Mouse (Mus musculus) fat pad, adult 2 months (tissue): ENCODE results near the gene Nrxn2.

Experiments
- DNase-seq: peaks from one replicate; pipeline ENCODE4 v3.0.0-alpha.2; 2011; ENCODE audit warnings: low read depth, low spot score; ENCODE audit errors: extremely low read depth

The Nrxn2 gene

DNA sequence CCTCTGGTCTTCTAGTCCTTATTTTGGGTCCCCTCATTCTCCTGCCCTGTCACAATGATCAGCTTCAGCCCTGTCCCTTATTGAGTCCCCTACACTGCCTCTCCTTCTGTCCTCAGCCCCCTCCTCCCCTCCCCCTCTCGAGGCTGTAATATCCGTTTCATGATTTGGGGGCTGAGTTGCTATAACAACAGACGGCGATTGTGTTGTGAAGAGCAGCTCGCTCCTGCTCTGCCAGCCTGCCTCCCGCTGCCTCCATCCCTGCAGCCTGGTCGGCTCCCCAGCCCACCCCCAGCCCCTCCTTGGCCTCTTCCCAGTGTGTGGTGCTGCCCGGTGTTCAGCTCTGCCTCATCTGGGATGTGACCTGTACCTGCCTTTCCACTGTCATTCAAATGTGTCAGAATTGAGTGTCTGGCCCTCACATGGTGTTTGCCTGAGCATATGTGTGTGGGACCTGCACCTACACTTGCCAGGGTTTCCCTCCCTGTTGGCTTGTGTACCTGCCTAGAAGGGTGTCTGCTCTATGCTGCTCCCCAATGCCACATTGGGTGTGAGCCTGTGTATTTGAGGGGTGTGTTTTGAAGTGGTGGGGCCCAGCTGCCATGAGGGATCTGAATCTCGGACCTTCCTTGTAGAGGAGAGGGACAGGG lies 2.3 kb upstream of the Nrxn2 start:
- DNase-seq: no peak

GRCm38 (mm10) chr19:6416894-6417761 lies 1.4 kb upstream of the Nrxn2 start:
- DNase-seq: no peak

DNA sequence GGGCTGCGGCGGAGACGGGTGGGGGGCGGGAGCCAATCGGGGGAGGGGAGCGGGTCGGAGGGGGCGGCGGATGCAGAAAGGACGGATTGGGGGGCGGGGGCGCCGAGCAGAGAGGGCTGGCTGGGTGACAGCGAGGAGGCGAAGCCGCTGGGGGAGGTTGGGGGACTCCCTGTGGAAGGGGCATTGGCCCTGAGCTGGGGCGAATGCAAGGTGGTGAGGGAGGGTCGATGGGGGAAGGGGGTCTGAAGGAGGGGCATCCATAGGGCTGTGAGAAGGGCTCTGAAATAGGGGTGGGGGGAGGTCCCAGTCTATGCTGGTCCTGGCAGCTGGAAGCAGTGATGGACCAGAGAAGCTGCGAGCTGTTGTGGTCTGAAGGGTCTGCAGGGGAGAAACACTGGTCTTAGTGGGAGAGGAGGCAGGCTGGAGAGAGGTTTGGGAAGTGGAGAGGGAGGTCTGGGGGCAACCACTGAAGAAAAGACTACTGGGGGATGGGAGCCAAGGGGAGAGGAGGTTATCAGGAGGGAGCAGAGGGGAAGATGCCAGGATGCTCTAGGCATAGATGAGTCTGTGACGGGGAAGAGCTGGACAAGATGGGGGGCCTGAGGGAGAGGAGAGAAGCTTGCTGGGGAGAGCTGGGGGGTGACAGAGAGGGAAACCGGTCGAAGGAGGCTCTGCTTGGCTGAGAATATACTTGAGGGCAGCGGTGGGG lies 607 bp downstream of the Nrxn2 start:
- no peak for DNase-seq

DNA sequence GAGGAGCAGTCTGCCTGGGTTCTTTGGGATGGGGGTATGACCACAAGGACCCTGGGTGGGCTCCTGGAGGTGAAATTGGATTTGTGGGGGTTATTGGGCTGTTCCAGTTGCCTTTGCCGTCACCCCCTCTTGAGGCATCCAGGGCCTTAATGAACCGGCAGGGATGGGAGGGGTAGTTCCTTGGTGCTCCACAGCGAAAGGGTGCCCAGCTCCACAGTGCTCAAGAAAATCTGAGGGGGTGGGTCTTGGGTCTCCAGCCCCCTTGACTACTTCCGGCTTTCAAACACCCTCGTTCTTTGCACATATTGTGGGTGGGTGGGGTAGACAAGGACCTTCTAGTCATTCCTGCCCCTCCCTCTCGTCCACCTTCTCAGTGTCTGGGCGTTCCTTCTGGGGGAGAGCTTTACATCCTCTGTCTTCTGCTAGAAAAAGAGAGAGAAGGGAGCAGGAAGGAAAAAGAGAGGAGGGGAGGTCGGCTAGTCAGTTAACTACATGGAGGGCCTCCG lies 1.3 kb downstream of the Nrxn2 start:
- DNase-seq: no peak

GRCm38 (mm10) chr19:6420481-6421210 lies 2.1 kb downstream of the Nrxn2 start:
- DNase-seq: peak; percentile 5

GRCm38 (mm10) chr19:6421211-6421590 lies 2.7 kb downstream of the Nrxn2 start:
- no peak for DNase-seq

GRCm38 (mm10) chr19:6422014-6422413 lies 3.5 kb downstream of the Nrxn2 start:
- no peak for DNase-seq

DNA sequence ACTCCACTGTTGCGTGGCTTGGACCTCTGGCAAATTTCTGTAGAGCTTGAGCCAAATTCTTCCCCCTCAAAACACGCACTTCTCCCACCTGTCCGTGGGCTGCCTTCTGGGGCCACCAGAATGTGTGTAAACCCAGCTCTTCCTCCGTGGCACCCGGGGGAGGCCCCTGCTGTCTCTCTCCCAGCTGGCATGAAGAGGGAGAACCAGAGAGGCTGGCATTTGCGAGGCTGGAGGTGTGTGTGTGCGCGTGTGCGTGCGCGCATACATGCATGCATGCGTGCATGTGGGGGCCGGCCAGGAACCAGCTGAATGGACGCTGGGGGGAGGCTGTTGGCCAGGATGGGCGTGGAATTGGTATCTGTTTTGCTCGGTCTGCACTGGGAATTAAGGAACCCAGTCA lies 4.7 kb downstream of the Nrxn2 start:
- DNase-seq: no peak

- no peak for DNase-seq
Measured at GRCm38 (mm10) chr19:6424137-6424881, 5.8 kb downstream of the Nrxn2 start.

DNA sequence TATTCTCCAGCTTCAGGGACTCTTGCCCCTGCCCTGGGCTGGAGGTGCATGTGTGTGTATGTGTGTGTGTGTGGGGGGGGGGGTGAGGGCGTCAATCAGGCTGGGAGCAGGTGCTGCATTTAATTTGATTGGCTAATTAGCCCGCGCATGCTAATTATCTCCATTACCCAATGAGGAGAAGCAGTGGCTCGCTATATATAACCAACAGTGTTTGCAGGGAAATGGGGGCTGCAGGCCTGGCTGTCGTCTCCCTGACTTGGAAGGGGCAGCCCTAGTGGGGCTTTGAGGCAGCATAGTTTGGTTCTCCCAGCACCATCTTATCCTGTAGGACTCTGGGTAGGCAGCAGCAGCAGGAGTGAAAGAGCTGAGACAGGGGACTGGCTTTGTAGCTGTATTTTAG lies 7.1 kb downstream of the Nrxn2 start:
- no peak for DNase-seq

GRCm38 (mm10) chr19:6426703-6427500 lies 8.4 kb downstream of the Nrxn2 start:
- DNase-seq: no peak

- no peak for DNase-seq
Measured at GRCm38 (mm10) chr19:6427653-6428434, 9.3 kb downstream of the Nrxn2 start.

GRCm38 (mm10) chr19:6428501-6429200 lies 10.1 kb downstream of the Nrxn2 start:
- no peak for DNase-seq

- no peak for DNase-seq
Measured at GRCm38 (mm10) chr19:6443016-6443415, 24.5 kb downstream of the Nrxn2 start.

DNA sequence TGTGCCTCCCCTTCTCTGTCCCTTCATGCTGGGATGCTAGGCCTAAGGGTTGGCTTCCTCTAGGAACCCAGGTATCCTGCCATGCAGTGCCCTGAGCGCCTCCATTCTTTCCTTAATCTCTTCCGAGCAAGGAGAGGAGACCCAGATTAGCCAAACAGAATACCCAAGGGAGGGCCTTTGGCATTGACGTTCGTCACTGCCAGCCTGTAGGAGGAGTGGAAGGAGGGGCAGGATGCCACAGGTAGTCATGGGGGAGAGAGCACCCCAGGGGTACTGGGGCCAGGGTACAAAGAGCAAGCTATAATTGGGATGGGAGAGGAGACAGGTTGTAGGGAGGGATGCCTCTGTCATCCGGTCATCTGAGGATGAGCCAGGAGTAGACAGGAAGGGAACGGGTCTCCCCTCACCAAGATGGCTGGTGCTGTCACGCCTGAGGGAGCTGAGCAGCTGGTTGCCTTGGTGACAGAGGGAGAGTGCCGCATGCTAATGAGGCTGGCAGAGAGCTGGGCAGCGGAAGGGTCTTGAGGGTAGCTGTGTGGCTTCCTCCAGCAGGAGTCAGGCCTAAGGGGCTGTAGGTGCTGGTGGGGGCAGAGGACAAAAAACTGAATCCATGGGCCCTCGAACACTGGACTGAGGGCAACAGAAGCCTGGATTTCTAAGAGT lies 27.4 kb downstream of the Nrxn2 start:
- DNase-seq: no peak

DNA sequence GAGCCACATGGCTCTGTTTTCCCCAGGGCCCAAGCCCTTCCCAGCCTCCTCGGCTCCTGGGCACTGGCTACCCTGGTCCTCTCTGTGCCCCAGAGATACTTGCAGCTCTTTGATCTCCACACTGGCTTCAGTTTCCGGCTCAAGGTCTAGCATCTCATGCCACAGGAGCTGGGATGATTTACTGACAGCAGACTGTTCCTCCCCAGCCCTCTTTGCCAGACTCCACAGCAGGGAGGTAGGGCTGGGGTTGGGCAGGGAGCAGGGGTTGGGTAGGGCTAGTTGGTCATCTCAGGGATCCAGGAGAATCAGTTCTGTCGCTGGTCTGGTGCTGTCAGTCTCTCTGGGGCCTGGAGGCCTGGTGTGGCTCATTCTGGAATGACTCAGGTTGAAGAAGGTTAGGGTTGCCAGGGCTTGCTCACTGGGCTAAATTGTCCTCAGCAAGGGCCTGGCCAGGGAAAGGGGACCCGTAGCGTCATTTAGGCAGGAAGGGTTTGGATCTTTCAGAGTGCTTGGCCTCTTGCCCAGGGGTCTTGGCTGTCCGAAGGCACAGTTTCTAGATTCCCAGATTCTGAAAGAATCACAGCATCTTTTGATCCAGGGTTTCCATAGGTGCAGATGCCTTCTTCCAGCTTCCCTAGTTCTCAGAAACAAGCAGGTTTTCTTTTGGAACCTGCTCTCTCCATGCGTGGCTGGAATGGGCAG lies 28.4 kb downstream of the Nrxn2 start:
- no peak for DNase-seq

- DNase-seq: no peak
Measured at GRCm38 (mm10) chr19:6448752-6449151, 30.2 kb downstream of the Nrxn2 start.
